Mouse (Mus musculus) heart, postnatal 0 days (tissue): ENCODE results near the gene H2afj.

Experiments
- CTCF ChIP-seq: IDR thresholded peaks from 2 replicates; pipeline ENCODE4 v1.5.1; 2016; ENCODE audit warnings: antibody characterized with exemption, control low read depth, low read depth
- EP300 ChIP-seq: IDR thresholded peaks from 2 replicates; pipeline ENCODE4 v1.6.1; 2016; ENCODE audit warnings: antibody characterized with exemption, low read depth

DNA sequence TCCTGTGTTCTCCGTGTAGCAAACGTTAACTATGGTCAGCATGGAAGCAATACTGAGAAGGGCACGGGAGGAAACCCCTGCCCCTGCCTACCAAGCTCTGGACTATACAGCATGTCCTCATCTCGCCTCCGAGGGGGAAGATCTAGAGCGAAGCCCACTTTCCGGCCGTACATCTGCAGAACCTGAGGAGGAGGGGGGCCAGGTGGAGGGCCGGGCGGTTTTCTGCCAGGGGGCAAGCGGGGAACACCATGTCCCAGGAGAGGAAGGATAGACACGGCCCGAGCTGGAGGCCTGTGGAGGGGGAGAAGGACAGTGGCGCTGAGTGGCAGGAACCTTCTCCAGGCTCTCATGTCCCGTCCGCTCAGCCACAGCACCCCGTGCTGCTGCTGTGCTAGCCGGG is 13.0 kb downstream of the H2afj start:
- TF ChIP-seq EP300 (no peak), CTCF (no peak)
